Mouse (Mus musculus) bone marrow, adult 2 months (tissue): ENCODE results near the gene Nlrp6.

Experiments
- CTCF ChIP-seq: fragments of 200-500 bp; IDR thresholded peaks from 2 replicates; pipeline ENCODE4 v1.5.1; 2011; ENCODE audit warnings: low read length, control low read depth; ENCODE audit not compliant: control insufficient read depth, insufficient read depth
- POLR2A ChIP-seq: fragments of 200-500 bp; IDR thresholded peaks from 2 replicates; pipeline ENCODE4 v1.6.1; 2011; ENCODE audit warnings: low read depth, mild to moderate bottlenecking, control low read depth, low read length, borderline replicate concordance; ENCODE audit not compliant: control insufficient read depth

DNA sequence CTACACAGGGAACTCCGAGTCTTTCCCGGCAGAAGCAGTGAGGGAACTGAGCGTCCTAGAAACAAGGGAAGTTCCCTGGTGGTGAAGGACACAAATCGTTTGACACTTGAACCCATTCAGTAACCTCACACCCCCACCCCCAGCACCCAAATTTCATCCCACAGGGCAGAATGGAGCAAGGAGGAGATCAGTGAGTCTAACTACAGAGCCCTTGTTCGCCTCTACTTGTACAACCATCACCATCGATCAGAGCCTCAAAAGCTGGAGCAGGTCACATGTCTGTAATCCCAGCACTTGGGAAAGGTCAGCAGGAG, 35.8 kb downstream of the Nlrp6 start:
- TF ChIP-seq POLR2A, result no peak
- TF ChIP-seq CTCF, result no peak
